Mouse (Mus musculus) limb, embryonic 12.5 days (tissue): ENCODE measurements at regions not wholly inside any gene's neighbourhood (a gene's known extent, or its start where the extent isn't known, plus 50 kb on each side); places are given as distances from the start of the nearest gene placed in this dataset.

Source experiments
- ATAC-seq: fragments of 200-750 bp; cut with Nextera tagmentation; 2 replicates; pipeline ENCODE4 v1.8.0; 2017; ENCODE audit warnings: low read depth, moderate TSS enrichment; ENCODE audit not compliant: insufficient number of reproducible peaks, insufficient read depth, low FRiP score, low TSS enrichment
- H3K27ac ChIP-seq: fragments of 300-500 bp; sonication (generic); 2 replicates; pipeline ENCODE4 v1.5.1; 2016; ENCODE audit warnings: mild to moderate bottlenecking, moderate library complexity
- H3K27me3 ChIP-seq: fragments of 300-500 bp; sonication (generic); 2 replicates; pipeline ENCODE4 v1.6.1; 2016; ENCODE audit warnings: mild to moderate bottlenecking, moderate library complexity
- H3K36me3 ChIP-seq: fragments of 300-500 bp; sonication (generic); 2 replicates; pipeline ENCODE4 v1.6.1; 2016; ENCODE audit warnings: mild to moderate bottlenecking, moderate library complexity
- H3K4me1 ChIP-seq: fragments of 300-500 bp; sonication (generic); replicated peaks from 2 replicates; pipeline ENCODE4 v1.6.1; 2016
- H3K4me2 ChIP-seq: fragments of 300-500 bp; sonication (generic); 2 replicates; pipeline ENCODE4 v1.6.1; 2016; ENCODE audit warnings: mild to moderate bottlenecking, moderate library complexity
- H3K4me3 ChIP-seq: fragments of 300-500 bp; sonication (generic); replicated peaks from 2 replicates; pipeline ENCODE4 v1.5.1; 2016; ENCODE audit warnings: mild to moderate bottlenecking
- H3K9ac ChIP-seq: fragments of 300-500 bp; sonication (generic); replicated peaks from 2 replicates; pipeline ENCODE4 v1.6.1; 2016; ENCODE audit warnings: mild to moderate bottlenecking, moderate library complexity
- H3K9me3 ChIP-seq: fragments of 300-500 bp; sonication (generic); 2 replicates; pipeline ENCODE4 v1.6.1; 2016; ENCODE audit warnings: mild to moderate bottlenecking, moderate library complexity
- WGBS: fragments of 180-500 bp; shearing (Covaris S2); methylation state at CpG from one replicate; pipeline ENCODE4 v1.1.7; 2016; 5-methylcytosine and 5-hydroxymethylcytosine counted together

GRCm38 (mm10) chr12:112378482-112379243 is 110.6 kb upstream of the A530016L24Rik start:
- no peak for ATAC-seq
- H3K4me3 ChIP-seq = no peak overlapping the region
- H3K4me1 ChIP-seq = peaks cover 9% of the 10 kb centered on the region
- H3K9me3 ChIP-seq = no peaks in the 10 kb centered on the region
- no peak overlapping the region for H3K27ac ChIP-seq
- H3K27me3 ChIP-seq = peaks cover 11% of the 10 kb centered on the region
- WGBS = 85% methylated on average over 13 of the region's 13 CpGs
- no peaks in the 10 kb centered on the region for H3K36me3 ChIP-seq
- H3K9ac ChIP-seq = no peak overlapping the region
- H3K4me2 ChIP-seq = no peak overlapping the region

- ATAC-seq = no peak
- Histone ChIP-seq H3K9me3 (no peaks in the 10 kb centered on the region), H3K27ac (no peak overlapping the region), H3K4me2 (no peak overlapping the region), H3K27me3 (no peaks in the 10 kb centered on the region; the same call in 1 of the 2 replicates), H3K36me3 (no peaks in the 10 kb centered on the region), H3K4me1 (peaks cover 31% of the 10 kb centered on the region), H3K4me3 (no peak overlapping the region), H3K9ac (no peak overlapping the region)
- WGBS = 68% methylated on average over 9 of the region's 9 CpGs
Observed at GRCm38 (mm10) chr12:112387836-112388235, 101.4 kb upstream of the A530016L24Rik start.

GRCm38 (mm10) chr12:112395909-112396308 is 93.3 kb upstream of the A530016L24Rik start:
- no peak overlapping the region for H3K4me2 ChIP-seq
- no peak overlapping the region for H3K4me3 ChIP-seq
- H3K9me3 ChIP-seq = peaks cover 7% of the 10 kb centered on the region; the same call in 1 of the 2 replicates
- peaks cover 13% of the 10 kb centered on the region for H3K4me1 ChIP-seq
- no peaks in the 10 kb centered on the region for H3K36me3 ChIP-seq
- no peak overlapping the region for H3K27ac ChIP-seq
- ATAC-seq = no peak
- H3K9ac ChIP-seq = no peak overlapping the region
- H3K27me3 ChIP-seq = peaks cover 7% of the 10 kb centered on the region
- WGBS = 81% methylated on average over 13 of the region's 13 CpGs

- Histone ChIP-seq H3K4me2 (no peak overlapping the region), H3K4me1 (peaks cover 37% of the 10 kb centered on the region), H3K9me3 (peaks cover 6% of the 10 kb centered on the region; the same call in 1 of the 2 replicates), H3K36me3 (no peaks in the 10 kb centered on the region), H3K9ac (no peak overlapping the region), H3K27ac (peak overlapping the region; percentile 4; the same call in 1 of the 2 replicates), H3K4me3 (no peak overlapping the region), H3K27me3 (peaks cover 23% of the 10 kb centered on the region; the same call in 1 of the 2 replicates)
- no peak for ATAC-seq
- 36% methylated on average over 11 of the region's 11 CpGs for WGBS
Observed at GRCm38 (mm10) chr12:112403688-112404240, 85.5 kb upstream of the A530016L24Rik start.

- H3K4me2 ChIP-seq = no peak overlapping the region; the same call in 1 of the 2 replicates
- H3K4me1 ChIP-seq = peaks cover 37% of the 10 kb centered on the region
- H3K36me3 ChIP-seq = no peaks in the 10 kb centered on the region
- peaks cover 24% of the 10 kb centered on the region for H3K27me3 ChIP-seq
- 12% methylated on average over 12 of the region's 12 CpGs for WGBS
- H3K4me3 ChIP-seq = no peak overlapping the region
- ATAC-seq = no peak
- H3K27ac ChIP-seq = peak overlapping the region; percentile 23; the same call in 1 of the 2 replicates
- H3K9me3 ChIP-seq = 0 out of 2 replicates have a peak, but pooled peaks cover under 1% of the 10 kb centered on the region
- H3K9ac ChIP-seq = no peak overlapping the region
Observed at GRCm38 (mm10) chr12:112404338-112404737, 84.9 kb upstream of the A530016L24Rik start.

GRCm38 (mm10) chr12:112405781-112406213 is 83.5 kb upstream of the A530016L24Rik start:
- ATAC-seq = no peak
- H3K4me3 ChIP-seq = no peak overlapping the region
- H3K27me3 ChIP-seq = peaks cover 39% of the 10 kb centered on the region
- H3K36me3 ChIP-seq = no peaks in the 10 kb centered on the region
- 18% methylated on average over 12 of the region's 12 CpGs for WGBS
- 0 out of 2 replicates have a peak overlapping the region, but pooled peaks have one; percentile 20 for H3K27ac ChIP-seq
- peaks cover 37% of the 10 kb centered on the region for H3K4me1 ChIP-seq
- H3K9me3 ChIP-seq = no peaks in the 10 kb centered on the region
- no peak overlapping the region for H3K9ac ChIP-seq
- no peak overlapping the region for H3K4me2 ChIP-seq

GRCm38 (mm10) chr12:112411612-112412350 is 77.5 kb upstream of the A530016L24Rik start:
- H3K27ac ChIP-seq = no peak overlapping the region
- H3K27me3 ChIP-seq = peaks cover 55% of the 10 kb centered on the region
- no peaks in the 10 kb centered on the region for H3K36me3 ChIP-seq
- no peak overlapping the region for H3K4me3 ChIP-seq
- H3K4me1 ChIP-seq = peaks cover 34% of the 10 kb centered on the region
- H3K4me2 ChIP-seq = 0 out of 2 replicates have a peak overlapping the region, but pooled peaks have one; percentile 1
- no peaks in the 10 kb centered on the region for H3K9me3 ChIP-seq
- 6% methylated on average over 13 of the region's 13 CpGs for WGBS
- ATAC-seq = no peak
- H3K9ac ChIP-seq = no peak overlapping the region

GRCm38 (mm10) chr12:112412351-112412697 is 76.9 kb upstream of the A530016L24Rik start:
- no peak for ATAC-seq
- no peak overlapping the region for H3K4me2 ChIP-seq
- H3K27ac ChIP-seq = no peak overlapping the region
- peaks cover 49% of the 10 kb centered on the region for H3K27me3 ChIP-seq
- H3K4me3 ChIP-seq = no peak overlapping the region
- no peaks in the 10 kb centered on the region for H3K9me3 ChIP-seq
- peaks cover 33% of the 10 kb centered on the region for H3K4me1 ChIP-seq
- H3K9ac ChIP-seq = no peak overlapping the region
- no peaks in the 10 kb centered on the region for H3K36me3 ChIP-seq
- WGBS = 22% methylated on average over 2 of the region's 2 CpGs

GRCm38 (mm10) chr12:112415926-112416473 is 73.2 kb upstream of the A530016L24Rik start:
- H3K27ac ChIP-seq = no peak overlapping the region
- H3K4me2 ChIP-seq = no peak overlapping the region
- H3K9me3 ChIP-seq = no peaks in the 10 kb centered on the region
- ATAC-seq = no peak
- peaks cover 31% of the 10 kb centered on the region for H3K4me1 ChIP-seq
- no peaks in the 10 kb centered on the region for H3K36me3 ChIP-seq
- H3K9ac ChIP-seq = no peak overlapping the region
- peaks cover 23% of the 10 kb centered on the region for H3K27me3 ChIP-seq
- WGBS = 71% methylated on average over 18 of the region's 18 CpGs
- H3K4me3 ChIP-seq = no peak overlapping the region

GRCm38 (mm10) chr12:112416537-112416936 is 72.7 kb upstream of the A530016L24Rik start:
- H3K27ac ChIP-seq = no peak overlapping the region
- H3K36me3 ChIP-seq = no peaks in the 10 kb centered on the region
- H3K9me3 ChIP-seq = no peaks in the 10 kb centered on the region
- no peak overlapping the region for H3K4me3 ChIP-seq
- H3K4me1 ChIP-seq = peaks cover 25% of the 10 kb centered on the region
- H3K4me2 ChIP-seq = no peak overlapping the region
- WGBS = 81% methylated on average over 13 of the region's 13 CpGs
- H3K9ac ChIP-seq = no peak overlapping the region
- H3K27me3 ChIP-seq = peaks cover 18% of the 10 kb centered on the region
- no peak for ATAC-seq

GRCm38 (mm10) chr12:112418636-112419035 is 70.6 kb upstream of the A530016L24Rik start:
- Histone ChIP-seq H3K9me3 (no peaks in the 10 kb centered on the region), H3K9ac (no peak overlapping the region)

More at GRCm38 (mm10) chr12:112418636-112419035, 70.6 kb upstream of the A530016L24Rik start:
- Histone ChIP-seq H3K27me3 (peaks cover 5% of the 10 kb centered on the region), H3K4me2 (no peak overlapping the region), H3K36me3 (no peaks in the 10 kb centered on the region), H3K27ac (no peak overlapping the region), H3K4me3 (no peak overlapping the region), H3K4me1 (peaks cover 9% of the 10 kb centered on the region)
- no peak for ATAC-seq
- 62% methylated on average over 12 of the region's 12 CpGs for whole genome bisulfite sequencing
